Mouse (Mus musculus) heart, embryonic 15.5 days (tissue): ENCODE data around the gene Gm10840. TPM values are rescaled to one million over a fixed set of nuclear protein-coding genes. Genes with fewer than 3 reads are reported as not detected.

Experiments used
- ATAC-seq: fragments of 200-750 bp; cut with Nextera tagmentation; replicated peaks from 2 replicates; pipeline ENCODE4 v1.8.0; 2017; ENCODE audit warnings: low read depth, moderate TSS enrichment; ENCODE audit not compliant: insufficient number of reproducible peaks, insufficient read depth, low FRiP score
- H3K27ac ChIP-seq: fragments of 300-500 bp; sonication (generic); 2 replicates; pipeline ENCODE4 v1.5.1; 2015; ENCODE audit warnings: mild to moderate bottlenecking, inconsistent platforms
- H3K27me3 ChIP-seq: fragments of 300-500 bp; sonication (generic); 2 replicates; pipeline ENCODE4 v1.6.1; 2015; ENCODE audit warnings: inconsistent platforms
- H3K36me3 ChIP-seq: fragments of 300-500 bp; sonication (generic); 2 replicates; pipeline ENCODE4 v1.6.1; 2015; ENCODE audit warnings: mild to moderate bottlenecking, inconsistent platforms
- H3K4me1 ChIP-seq: fragments of 300-500 bp; sonication (generic); replicated peaks from 2 replicates; pipeline ENCODE4 v1.6.1; 2015; ENCODE audit warnings: inconsistent platforms
- H3K4me2 ChIP-seq: fragments of 300-500 bp; sonication (generic); 2 replicates; pipeline ENCODE4 v1.6.1; 2015; ENCODE audit warnings: inconsistent platforms, mild to moderate bottlenecking, moderate library complexity
- H3K4me3 ChIP-seq: fragments of 300-500 bp; sonication (generic); 2 replicates; pipeline ENCODE4 v1.5.1; 2015; ENCODE audit warnings: mild to moderate bottlenecking, inconsistent platforms
- H3K9ac ChIP-seq: fragments of 300-500 bp; sonication (generic); 2 replicates; pipeline ENCODE4 v1.6.1; 2015; ENCODE audit warnings: mild to moderate bottlenecking, inconsistent platforms
- H3K9me3 ChIP-seq: fragments of 300-500 bp; sonication (generic); replicated peaks from 2 replicates; pipeline ENCODE4 v1.6.1; 2016; ENCODE audit warnings: inconsistent platforms
- WGBS: fragments of 180-500 bp; shearing (Covaris S2); methylation state at CpG from one replicate; pipeline ENCODE4 v1.1.7; 2015; ENCODE audit warnings: mixed read lengths; 5-methylcytosine and 5-hydroxymethylcytosine counted together
- polyA plus RNA-seq: library from polyadenylated mRNA; unstranded; fragments of >200 nt; fragmentation: Nextera tagmentation; extraction: Ambion mirVana; gene quantifications from 2 replicates; pipeline ENCODE4 v1.2.1, GENCODE M21; 2015

Gene Gm10840
- polyA plus RNA-seq, 1 experiment from 2014 or later: not detected

DNA sequence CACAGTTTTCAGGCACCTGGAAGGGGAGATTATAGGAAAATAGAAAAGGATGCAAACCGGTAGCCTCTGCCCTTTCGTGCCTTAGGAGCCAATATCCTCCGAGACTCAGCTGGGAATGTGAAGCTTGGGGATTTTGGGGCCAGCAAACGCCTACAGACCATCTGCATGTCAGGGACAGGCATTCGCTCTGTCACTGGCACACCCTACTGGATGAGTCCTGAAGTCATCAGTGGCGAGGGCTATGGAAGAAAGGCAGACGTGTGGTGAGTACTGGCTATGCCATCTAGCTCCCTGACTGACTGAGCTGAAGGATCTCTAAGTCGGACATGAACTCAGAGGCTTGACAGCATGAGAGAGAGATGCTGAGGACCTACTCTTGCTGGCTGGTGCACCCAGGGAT lies 8.5 kb upstream of the Gm10840 start:
- no peak overlapping the region for H3K9ac ChIP-seq
- H3K4me3 ChIP-seq: no peak overlapping the region
- no peak overlapping the region for H3K27ac ChIP-seq
- 0 out of 2 replicates have a peak, but pooled peaks cover 3% of the 10 kb centered on the region for H3K4me1 ChIP-seq
- H3K36me3 ChIP-seq: peaks cover 80% of the 10 kb centered on the region
- H3K9me3 ChIP-seq: no peaks in the 10 kb centered on the region
- WGBS: 79% methylated on average over 8 of the region's 8 CpGs
- H3K27me3 ChIP-seq: no peaks in the 10 kb centered on the region
- no peak for ATAC-seq
- H3K4me2 ChIP-seq: no peak overlapping the region

DNA sequence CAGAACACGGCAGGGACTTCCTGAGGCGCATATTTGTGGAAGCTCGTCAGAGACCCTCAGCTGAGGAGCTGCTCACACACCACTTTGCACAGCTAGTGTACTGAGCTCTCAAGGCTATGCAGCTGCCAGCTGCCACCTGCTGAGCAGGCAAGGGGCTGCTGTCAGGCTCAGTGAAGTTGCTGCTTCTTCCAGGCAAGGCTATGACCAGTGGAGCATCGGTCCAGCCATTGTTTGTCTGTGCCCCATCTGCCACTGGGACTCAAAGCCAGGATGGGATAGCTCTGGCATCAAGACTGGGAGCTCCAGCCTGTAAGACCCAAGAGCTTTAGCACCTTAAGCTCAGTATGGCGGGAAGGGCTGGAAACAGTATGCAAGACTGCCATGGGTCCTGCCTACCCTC lies 6.6 kb upstream of the Gm10840 start:
- Histone ChIP-seq H3K27me3 (no peaks in the 10 kb centered on the region), H3K9ac (no peak overlapping the region), H3K27ac (no peak overlapping the region), H3K36me3 (peaks cover 71% of the 10 kb centered on the region), H3K4me1 (peaks cover 18% of the 10 kb centered on the region), H3K4me2 (no peak overlapping the region), H3K4me3 (no peak overlapping the region), H3K9me3 (no peaks in the 10 kb centered on the region)
- 75% methylated on average over 5 of the region's 5 CpGs for WGBS
- no peak for ATAC-seq

DNA sequence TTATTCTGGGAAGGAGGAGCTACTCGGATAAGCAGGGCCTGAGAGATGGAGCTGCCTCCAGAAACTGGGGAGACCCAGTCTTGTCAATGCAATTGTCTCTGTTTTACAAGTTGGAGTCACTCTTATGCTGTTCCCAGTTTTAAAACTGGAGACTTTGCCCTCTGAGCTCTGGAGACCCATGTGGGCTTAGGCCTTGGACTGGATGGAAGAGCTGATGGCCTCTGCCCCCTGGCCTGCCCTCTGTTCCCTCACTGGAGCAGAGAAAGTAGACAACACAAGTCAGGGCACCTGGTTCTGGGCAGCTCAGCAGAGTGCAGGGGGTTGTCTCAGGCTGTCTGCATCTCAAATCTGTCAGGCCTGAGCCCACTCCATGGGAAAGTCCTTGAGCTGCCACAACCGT lies 5.9 kb upstream of the Gm10840 start:
- Histone ChIP-seq H3K4me3 (no peak overlapping the region), H3K36me3 (peaks cover 65% of the 10 kb centered on the region), H3K9ac (no peak overlapping the region), H3K27me3 (no peaks in the 10 kb centered on the region), H3K9me3 (no peaks in the 10 kb centered on the region), H3K27ac (0 out of 2 replicates have a peak overlapping the region, but pooled peaks have one; percentile 3), H3K4me2 (no peak overlapping the region), H3K4me1 (peaks cover 25% of the 10 kb centered on the region)
- ATAC-seq: no peak
- 53% methylated on average over 2 of the region's 2 CpGs for WGBS

DNA sequence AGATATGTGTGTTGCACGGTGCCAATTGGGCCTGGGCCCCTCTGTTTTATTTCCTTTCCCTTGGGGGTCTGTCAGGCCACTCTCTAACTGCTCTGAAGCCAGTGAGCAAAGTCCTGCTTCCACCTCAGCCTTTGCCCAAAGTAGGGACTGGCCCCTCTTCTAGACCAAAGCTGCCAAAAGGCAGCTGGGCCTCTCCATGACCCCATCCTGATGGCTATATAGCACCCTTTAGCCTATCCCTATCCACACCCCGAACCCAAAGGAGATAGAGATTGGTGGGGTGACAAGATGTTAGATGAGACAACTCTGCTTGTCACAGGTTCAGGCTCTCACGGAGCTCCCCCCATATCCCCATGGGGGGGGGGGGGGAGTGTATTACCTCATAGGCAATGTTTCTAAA lies 4.9 kb upstream of the Gm10840 start:
- Histone ChIP-seq H3K4me1 (peaks cover 28% of the 10 kb centered on the region), H3K9ac (no peak overlapping the region), H3K27ac (no peak overlapping the region), H3K36me3 (peaks cover 55% of the 10 kb centered on the region), H3K9me3 (no peaks in the 10 kb centered on the region), H3K4me3 (no peak overlapping the region), H3K4me2 (no peak overlapping the region), H3K27me3 (no peaks in the 10 kb centered on the region)
- ATAC-seq: no peak
- 58% methylated on average over 3 of the region's 3 CpGs for WGBS

DNA sequence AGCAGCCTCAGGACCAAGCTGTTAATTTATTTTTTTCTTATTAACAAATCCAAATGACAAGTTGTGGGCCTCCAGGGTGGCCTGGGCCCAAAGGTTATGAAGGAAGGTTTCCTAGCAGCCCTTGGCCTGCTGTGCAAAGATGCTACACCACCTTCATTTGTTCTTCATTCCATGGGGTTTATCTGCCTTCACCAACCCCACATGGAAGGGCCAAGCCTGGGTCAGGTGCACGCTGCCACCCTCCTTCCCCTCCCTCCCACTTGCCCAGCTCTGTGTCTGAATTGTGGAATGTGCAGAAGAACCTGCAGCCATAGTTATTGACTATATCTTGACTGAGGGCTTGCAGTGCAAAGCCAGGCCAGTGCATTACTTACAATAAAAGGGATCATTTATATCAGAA lies 4.4 kb upstream of the Gm10840 start:
- Histone ChIP-seq H3K4me3 (no peak overlapping the region), H3K4me2 (no peak overlapping the region), H3K9me3 (no peaks in the 10 kb centered on the region), H3K27ac (no peak overlapping the region), H3K4me1 (peaks cover 33% of the 10 kb centered on the region), H3K9ac (no peak overlapping the region), H3K27me3 (no peaks in the 10 kb centered on the region), H3K36me3 (peaks cover 50% of the 10 kb centered on the region)
- no peak for ATAC-seq
- 73% methylated on average over 1 of the region's 1 CpGs for whole genome bisulfite sequencing

DNA sequence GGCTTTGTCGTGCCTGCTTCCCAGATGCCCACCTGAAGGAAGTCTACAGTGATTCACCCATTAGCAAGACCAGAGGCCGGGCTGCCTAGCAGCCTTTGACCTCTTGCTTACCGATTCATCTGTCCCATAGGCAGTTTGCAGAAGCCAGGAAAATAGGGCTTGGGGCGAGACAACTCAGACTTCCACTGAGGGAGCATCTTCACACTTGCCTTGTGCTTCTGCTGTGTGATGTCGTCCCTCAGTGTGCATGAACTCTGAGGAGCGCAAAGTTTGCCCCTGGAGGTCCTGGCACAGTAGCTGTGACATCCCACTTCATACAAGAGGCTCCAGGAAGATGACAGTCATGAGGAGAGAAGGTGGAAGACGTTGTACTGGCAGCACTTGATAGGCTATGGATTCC lies 3.5 kb upstream of the Gm10840 start:
- H3K36me3 ChIP-seq: peaks cover 41% of the 10 kb centered on the region
- H3K4me1 ChIP-seq: peaks cover 36% of the 10 kb centered on the region
- no peak for ATAC-seq
- H3K4me3 ChIP-seq: no peak overlapping the region
- no peaks in the 10 kb centered on the region for H3K9me3 ChIP-seq
- WGBS: 75% methylated on average over 7 of the region's 7 CpGs
- H3K9ac ChIP-seq: no peak overlapping the region
- H3K4me2 ChIP-seq: no peak overlapping the region
- no peaks in the 10 kb centered on the region for H3K27me3 ChIP-seq
- no peak overlapping the region for H3K27ac ChIP-seq

DNA sequence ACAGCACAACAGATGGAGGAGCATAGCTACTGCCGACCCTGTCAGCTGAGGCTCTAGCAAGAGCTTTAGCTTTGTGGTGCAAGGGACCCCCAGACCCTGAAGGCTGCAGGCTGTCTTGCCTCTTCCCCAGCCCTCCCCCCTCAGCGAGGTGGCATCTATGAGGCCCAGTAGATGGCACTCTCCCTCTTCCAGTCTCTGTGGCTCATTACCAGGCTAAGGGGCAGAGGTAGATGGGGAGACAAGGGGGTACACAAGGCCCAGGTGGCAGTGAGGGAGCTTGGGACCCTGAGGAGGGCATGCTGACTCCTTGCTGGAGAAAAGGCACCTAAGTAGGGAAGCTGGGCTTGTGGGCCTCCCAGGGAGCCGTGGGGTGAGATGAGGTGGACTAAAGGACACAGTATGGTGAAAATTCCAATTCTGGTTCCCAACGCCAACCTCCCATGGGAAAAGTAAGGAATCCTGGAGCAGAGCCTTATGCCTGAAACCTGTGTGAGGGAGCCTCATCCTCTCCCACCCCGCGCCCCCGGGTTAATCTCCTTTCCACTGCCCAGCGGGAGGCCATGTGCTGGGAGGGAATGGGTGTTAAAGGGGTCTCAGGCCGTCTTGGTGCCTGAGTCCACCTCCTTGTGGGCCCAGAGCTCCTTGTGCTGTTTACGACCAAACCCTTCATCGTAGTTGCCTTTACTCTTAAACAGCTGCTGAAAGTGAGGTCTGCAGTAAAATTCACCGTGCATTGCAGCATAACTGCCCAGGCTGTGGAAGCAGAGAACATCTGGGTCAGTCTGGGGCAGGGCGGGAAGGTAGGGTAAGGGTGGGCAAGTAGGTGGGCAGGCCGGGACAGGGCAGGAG lies 2.3 kb upstream of the Gm10840 start:
- WGBS: 55% methylated on average over 14 of the region's 14 CpGs
- H3K36me3 ChIP-seq: peaks cover 34% of the 10 kb centered on the region
- H3K27ac ChIP-seq: peak overlapping the region; percentile 90
- H3K27me3 ChIP-seq: no peaks in the 10 kb centered on the region
- H3K9me3 ChIP-seq: no peaks in the 10 kb centered on the region
- ATAC-seq: no peak
- peak overlapping the region; percentile 93 for H3K9ac ChIP-seq
- H3K4me2 ChIP-seq: peak overlapping the region; percentile 97
- H3K4me3 ChIP-seq: peak overlapping the region; percentile 89
- H3K4me1 ChIP-seq: peaks cover 36% of the 10 kb centered on the region

DNA sequence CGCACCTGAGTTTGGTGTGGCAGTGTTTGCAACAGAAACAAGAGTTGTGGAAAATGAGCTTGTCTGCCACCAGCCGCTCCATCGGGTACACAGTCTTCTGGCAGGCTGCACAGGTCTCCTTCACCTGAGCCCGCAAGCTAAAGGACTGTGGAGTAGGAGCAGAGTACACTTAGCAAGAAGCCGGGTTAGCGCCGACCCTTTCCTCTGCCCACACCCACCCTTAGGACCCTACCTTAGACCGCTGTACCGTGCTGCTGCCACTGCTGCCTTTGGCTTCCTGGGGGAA lies 1.8 kb upstream of the Gm10840 start:
- 35% methylated on average over 8 of the region's 9 CpGs for whole genome bisulfite sequencing
- H3K9ac ChIP-seq: peak overlapping the region; percentile 93
- peaks cover 36% of the 10 kb centered on the region for H3K4me1 ChIP-seq
- ATAC-seq: no peak
- peak overlapping the region; percentile 89 for H3K4me3 ChIP-seq
- H3K4me2 ChIP-seq: peak overlapping the region; percentile 97
- H3K27me3 ChIP-seq: no peaks in the 10 kb centered on the region
- peaks cover 32% of the 10 kb centered on the region for H3K36me3 ChIP-seq
- H3K9me3 ChIP-seq: no peaks in the 10 kb centered on the region
- H3K27ac ChIP-seq: peak overlapping the region; percentile 90

DNA sequence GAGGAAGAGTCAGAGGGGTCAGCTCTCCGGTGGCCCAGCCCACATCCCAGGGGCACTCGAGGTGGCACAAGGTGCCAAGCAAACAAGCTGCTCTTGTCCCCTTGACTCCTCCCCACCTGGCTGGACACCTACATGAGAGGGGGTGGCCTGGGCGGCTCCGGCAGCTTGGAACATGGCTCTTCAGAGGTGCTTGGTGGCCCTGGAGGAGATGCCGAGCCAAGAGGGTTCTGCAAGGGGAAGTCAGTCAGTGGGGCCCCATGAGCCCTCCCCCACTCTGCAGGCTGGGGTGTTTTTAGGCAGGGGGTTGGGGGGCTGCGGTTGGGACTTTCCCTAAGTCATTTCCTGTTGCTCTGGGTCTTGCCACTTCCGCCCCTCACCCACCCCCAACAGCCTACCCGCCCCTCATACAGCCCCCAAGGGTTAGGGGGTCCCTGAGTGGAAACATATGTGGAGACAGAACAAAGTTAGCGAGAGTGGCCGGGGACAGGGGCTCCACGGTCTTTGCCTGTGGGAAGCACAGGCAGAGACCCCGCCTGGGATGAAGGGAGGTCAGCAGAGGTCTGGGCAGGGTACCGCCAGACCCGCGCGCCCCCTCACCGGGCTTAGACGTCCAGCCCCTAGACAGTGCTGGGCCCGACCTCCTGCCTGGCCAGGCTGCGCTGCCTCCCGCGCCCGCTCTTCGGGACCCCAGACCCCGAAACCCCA lies 1.3 kb upstream of the Gm10840 start:
- peaks cover 27% of the 10 kb centered on the region for H3K36me3 ChIP-seq
- ATAC-seq: peak; percentile 25
- WGBS: under 1% methylated on average over 21 of the region's 25 CpGs
- peak overlapping the region; percentile 93 for H3K9ac ChIP-seq
- H3K4me1 ChIP-seq: peaks cover 38% of the 10 kb centered on the region
- no peaks in the 10 kb centered on the region for H3K27me3 ChIP-seq
- peak overlapping the region; percentile 90 for H3K27ac ChIP-seq
- H3K9me3 ChIP-seq: no peaks in the 10 kb centered on the region
- H3K4me3 ChIP-seq: peak overlapping the region; percentile 89
- peak overlapping the region; percentile 97 for H3K4me2 ChIP-seq

DNA sequence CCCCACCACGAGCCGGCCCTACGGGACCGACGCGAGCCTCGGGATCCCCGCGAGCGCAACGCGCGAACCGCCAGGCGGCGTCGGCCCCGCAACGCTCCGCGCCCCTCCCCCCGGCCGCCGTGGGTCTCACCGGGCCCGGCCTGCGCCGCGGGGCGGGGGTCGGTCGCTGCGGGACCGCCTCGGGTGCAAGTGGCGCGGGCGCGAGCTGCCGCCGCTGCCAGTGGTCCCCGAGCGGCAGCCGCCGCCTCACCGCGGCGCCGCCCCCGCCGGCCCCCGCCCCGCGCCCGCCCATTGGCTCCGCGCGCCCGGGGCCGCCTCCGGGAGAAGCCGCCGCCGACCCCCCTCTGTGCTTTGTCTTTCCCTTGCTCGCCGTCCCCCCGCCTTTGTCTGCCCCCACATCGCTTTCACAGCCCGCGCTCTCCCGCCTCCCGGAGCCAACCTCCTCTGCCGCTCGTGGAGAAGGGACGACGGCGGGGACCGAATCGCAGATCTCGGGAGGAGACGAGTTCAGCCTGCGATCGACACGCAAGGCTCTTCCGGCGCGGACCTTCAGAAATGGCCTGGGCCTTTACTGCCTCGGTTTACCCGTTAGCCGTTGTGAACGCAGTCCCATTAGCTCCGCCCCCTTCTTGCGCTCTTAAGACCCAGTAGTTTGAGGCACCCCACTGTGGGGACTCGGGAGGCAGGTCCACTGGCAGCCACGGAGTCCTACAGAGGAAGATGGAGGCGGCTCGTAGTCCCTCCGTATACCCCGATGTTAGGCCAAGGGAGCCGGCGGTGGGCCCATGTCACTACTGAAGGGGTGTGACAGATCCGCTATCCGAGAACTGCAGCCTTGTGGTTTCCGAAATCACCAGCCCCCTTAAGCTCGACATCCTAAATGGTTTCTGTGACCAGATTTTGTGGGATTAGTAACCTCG lies 469 bp upstream of the Gm10840 start:
- H3K9me3 ChIP-seq: no peaks in the 10 kb centered on the region
- ATAC-seq: peak; percentile 76
- H3K4me3 ChIP-seq: peak overlapping the region; percentile 89
- peak overlapping the region; percentile 90 for H3K27ac ChIP-seq
- H3K4me2 ChIP-seq: peak overlapping the region; percentile 97
- 1% methylated on average over 89 of the region's 106 CpGs for WGBS
- H3K9ac ChIP-seq: peak overlapping the region; percentile 93
- H3K27me3 ChIP-seq: no peaks in the 10 kb centered on the region
- H3K36me3 ChIP-seq: peaks cover 19% of the 10 kb centered on the region
- H3K4me1 ChIP-seq: peaks cover 39% of the 10 kb centered on the region

DNA sequence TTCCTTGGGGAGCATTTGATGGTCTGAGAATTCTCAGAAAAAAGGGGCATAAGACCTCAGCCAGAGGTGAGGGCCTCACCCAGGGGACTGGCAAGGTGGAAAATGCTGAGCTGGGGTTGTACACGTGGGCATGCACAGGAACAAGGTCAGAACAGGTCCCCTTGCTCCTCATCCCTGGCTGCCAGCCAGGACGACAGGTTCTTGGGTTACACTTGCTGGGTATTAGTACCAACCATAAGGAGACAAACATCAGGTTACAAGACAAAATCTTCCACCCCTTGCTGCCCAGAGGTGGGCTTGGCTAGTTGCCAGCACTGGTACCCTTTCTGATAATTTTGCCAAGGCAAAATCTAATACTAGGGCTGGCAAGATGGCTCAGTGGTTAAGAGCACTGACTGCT lies 1.6 kb downstream of the Gm10840 start:
- Histone ChIP-seq H3K27me3 (no peaks in the 10 kb centered on the region), H3K9ac (no peak overlapping the region), H3K9me3 (no peaks in the 10 kb centered on the region), H3K36me3 (peaks cover 7% of the 10 kb centered on the region), H3K4me1 (peaks cover 36% of the 10 kb centered on the region), H3K4me3 (no peak overlapping the region), H3K27ac (no peak overlapping the region), H3K4me2 (no peak overlapping the region)
- no peak for ATAC-seq
- 78% methylated on average over 2 of the region's 2 CpGs for WGBS
